Mouse (Mus musculus): Measurements from ENCODE around the gene Auh.

Gene Auh

GRCm38 (mm10) chr13:52806029-52806428 is 123.5 kb downstream of the Auh start:
- no peak for DNase-seq (ENCODE audit: inconsistent age in 2 of 2, low spot score in 1 of 2)

DNA sequence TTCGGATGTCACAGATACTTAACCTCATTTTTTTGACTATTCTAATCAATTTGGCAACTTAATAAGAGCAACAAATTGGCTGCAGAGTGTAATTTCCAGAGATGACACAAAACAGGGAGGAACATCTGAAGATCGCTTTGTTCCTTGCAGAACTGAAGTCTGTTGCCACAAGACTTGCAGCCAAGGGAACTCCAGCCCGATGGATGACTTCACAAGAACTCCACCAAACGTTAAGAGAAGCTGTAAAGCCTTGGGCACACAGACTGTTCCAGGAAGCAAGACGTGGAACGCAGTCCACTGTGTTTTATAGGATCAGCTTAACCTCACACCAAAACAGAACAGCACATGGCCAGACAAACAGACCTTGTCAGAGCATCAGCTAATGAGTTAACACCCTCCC is 123.9 kb downstream of the Auh start:
- DNase-seq (ENCODE audit: inconsistent age in 2 of 2, low spot score in 1 of 2): no peak

- DNase-seq (ENCODE audit: inconsistent age in 2 of 2, low spot score in 1 of 2): no peak
Measured at GRCm38 (mm10) chr13:52802482-52802881, 127.0 kb downstream of the Auh start.

- DNase-seq (ENCODE audit: inconsistent age in 2 of 2, low spot score in 1 of 2): no peak
Measured at GRCm38 (mm10) chr13:52800687-52801341, 128.7 kb downstream of the Auh start.

DNA sequence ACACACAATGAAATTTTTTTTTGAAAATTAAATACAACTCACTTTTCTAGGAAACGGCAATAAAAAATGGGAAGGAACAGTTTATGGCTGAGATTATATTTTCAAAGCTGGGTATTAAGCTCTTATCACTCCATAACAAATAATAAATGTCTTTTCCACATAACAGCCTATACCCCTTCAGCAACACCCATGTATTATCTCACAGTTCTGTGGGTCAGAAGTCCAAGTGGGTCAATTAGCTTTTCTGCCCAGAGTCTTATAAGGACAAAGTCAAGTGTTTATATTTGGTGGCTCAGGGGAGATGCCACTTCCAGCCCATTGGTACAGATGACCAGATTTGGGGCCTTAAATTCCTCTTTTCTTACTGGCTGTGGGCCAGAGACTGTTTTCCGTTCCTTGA is 129.4 kb downstream of the Auh start:
- no peak for DNase-seq (ENCODE audit: inconsistent age in 2 of 2, low spot score in 1 of 2)

- DNase-seq (ENCODE audit: inconsistent age in 2 of 2, low spot score in 1 of 2): no peak
Measured at GRCm38 (mm10) chr13:52794232-52794631, 135.2 kb downstream of the Auh start.

DNA sequence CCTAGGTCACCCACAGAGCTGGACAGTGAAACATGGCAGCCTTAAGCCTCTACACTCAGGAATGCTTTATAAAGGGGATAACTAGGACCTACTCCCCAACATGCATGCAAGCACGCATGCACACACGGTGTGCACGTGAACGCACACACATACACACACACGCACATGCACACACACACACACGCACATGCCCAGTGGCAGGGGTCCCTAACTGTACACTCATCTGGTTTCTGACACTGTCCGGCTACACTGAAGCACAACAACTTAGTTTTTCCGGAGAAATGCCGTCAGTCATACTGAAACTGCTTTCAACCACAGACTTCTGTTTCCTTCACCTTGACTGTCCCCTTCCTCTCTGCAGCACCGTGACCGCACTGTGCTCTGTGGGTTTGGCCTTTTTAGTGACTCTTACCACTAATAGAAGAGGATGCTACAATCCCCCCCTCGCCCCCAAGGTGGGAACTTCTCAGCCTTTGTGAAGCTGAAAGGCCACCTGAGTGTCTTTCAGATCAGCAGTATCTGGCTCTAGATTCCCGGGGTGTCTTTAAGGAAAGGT is 136.0 kb downstream of the Auh start:
- DNase-seq (ENCODE audit: inconsistent age in 2 of 2, low spot score in 1 of 2): no peak

GRCm38 (mm10) chr13:52792242-52792844 is 137.1 kb downstream of the Auh start:
- no peak for DNase-seq (ENCODE audit: inconsistent age in 2 of 2, low spot score in 1 of 2)

DNA sequence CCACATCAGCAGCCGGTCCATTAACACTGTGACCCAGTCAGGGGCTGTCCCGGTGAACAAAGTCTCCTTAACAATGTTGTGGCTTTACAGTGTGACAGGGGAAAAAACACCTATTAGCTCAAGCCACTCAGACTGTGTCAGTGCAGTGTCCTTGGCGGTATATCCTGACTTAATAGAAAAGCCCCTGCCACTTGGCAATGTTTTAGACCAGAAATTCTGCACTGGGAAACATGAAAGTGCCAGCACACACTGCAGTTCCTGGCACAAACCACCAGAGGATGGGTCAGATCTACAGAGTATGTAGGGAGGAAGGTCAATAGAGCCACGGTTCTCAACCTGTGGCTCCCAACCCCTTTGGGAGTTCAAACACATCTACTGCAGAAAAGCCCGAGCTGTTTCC is 138.6 kb downstream of the Auh start:
- no peak for DNase-seq (ENCODE audit: inconsistent age in 2 of 2, low spot score in 1 of 2)

Data from adrenal gland, adult (tissue).